Mouse (Mus musculus) stomach, embryonic 14.5 days (tissue): ENCODE data around the gene Ccr6. TPM values are rescaled to one million over a fixed set of nuclear protein-coding genes. Genes with fewer than 3 reads are reported as not detected.

ENCODE experiments used
- polyA plus RNA-seq: library from polyadenylated mRNA; unstranded; fragments of >200 nt; fragmentation: Nextera tagmentation; extraction: Ambion mirVana; gene quantifications from 2 replicates; pipeline ENCODE4 v1.2.1, GENCODE M21; 2014

The Ccr6 gene
- polyA plus RNA-seq, 1 experiment from 2014 or later = 0.71 TPM

Other genes starting within 250 kb of the Ccr6 start
- 0.13 TPM in 1 of 2 replicates, not detected in the other for gene Gm49673, start 88.3 kb upstream of the Ccr6 start, polyA plus RNA-seq
- gene Rnaset2a, start 87.9 kb upstream of the Ccr6 start, polyA plus RNA-seq = 30.8 and 35.5 TPM in 2 replicates
- 41.0 and 41.4 TPM in 2 replicates for gene Fgfr1op, start 70.5 kb upstream of the Ccr6 start, polyA plus RNA-seq
- gene Mpc1, start 46.9 kb downstream of the Ccr6 start, polyA plus RNA-seq = 182 and 183 TPM in 2 replicates
- gene Sft2d1, start 75.1 kb downstream of the Ccr6 start, polyA plus RNA-seq = 63.5 and 77.2 TPM in 2 replicates
- gene Prr18, start 101.4 kb downstream of the Ccr6 start, polyA plus RNA-seq = 0.69 and 0.83 TPM in 2 replicates
- gene T2, start 119.9 kb downstream of the Ccr6 start, polyA plus RNA-seq = 0.24 and 0.88 TPM in 2 replicates
- 0.71 and 0.87 TPM in 2 replicates for gene T, start 198.4 kb downstream of the Ccr6 start, polyA plus RNA-seq